Mouse (Mus musculus): ENCODE measurements around the gene Zfp992. TPM values are rescaled to one million over a fixed set of nuclear protein-coding genes. Genes with fewer than 3 reads are reported as not detected.
"Not testable (repeated sequence)": the region's sequence is repeated elsewhere in the genome, so short reads cannot be mapped to it uniquely, and the experiment has no call there.

The Zfp992 gene
- polyA plus RNA-seq, 1 experiment from 2014 or later, result 1.6 TPM

DNA sequence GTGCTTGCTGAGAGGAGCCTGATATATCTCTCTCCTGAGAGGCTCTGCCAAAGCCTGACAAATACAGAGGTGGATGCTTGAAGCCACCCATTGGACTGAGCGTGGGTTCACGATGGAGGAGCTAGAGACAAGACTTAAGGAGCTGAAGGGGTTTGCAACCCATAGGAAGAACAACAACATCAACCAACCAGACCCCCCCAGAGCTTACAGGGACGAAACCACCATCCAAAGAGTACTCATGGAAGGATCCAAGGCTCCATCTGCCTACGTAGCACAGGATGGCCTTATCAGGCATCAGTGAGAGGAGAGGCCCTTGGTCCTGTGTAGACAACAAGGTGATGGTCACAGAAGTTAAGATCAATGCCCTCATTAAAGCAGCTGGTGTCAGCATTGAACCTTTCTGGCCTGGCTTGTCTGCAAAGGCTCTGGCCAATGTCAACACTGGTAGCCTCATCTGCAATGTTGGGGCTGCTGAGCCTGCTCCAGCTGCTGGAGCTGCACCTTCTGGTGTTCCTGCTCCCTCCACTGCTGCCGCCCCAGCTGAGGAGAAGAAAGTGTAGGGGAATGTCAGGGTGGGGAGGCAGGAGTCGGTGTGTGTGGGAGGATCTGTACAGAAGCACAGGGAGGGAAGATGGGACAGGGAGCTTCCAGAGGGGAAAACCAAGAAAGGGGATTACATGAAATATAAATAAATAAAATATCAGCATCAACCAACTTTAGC lies 31.7 kb downstream of the Zfp992 start:
- not testable (repeated sequence) for H3K4me1 ChIP-seq; H3K9ac ChIP-seq (replicated peaks); H3K4me2 ChIP-seq (replicated peaks); H3K36me3 ChIP-seq; H3K4me3 ChIP-seq; H3K27ac ChIP-seq (replicated peaks); H3K27me3 ChIP-seq
- peaks cover 78% of the 10 kb centered on the region for H3K9me3 ChIP-seq
- 71% methylated on average over 6 of the region's 6 CpGs for WGBS
- ATAC-seq (replicated peaks), result 0 out of 2 replicates have a peak, but pooled peaks have one; percentile 44

- ATAC-seq (replicated peaks); H3K27me3 ChIP-seq; H3K4me2 ChIP-seq (replicated peaks); H3K36me3 ChIP-seq; H3K9ac ChIP-seq (replicated peaks); H3K4me1 ChIP-seq; H3K27ac ChIP-seq (replicated peaks); H3K4me3 ChIP-seq: not testable (repeated sequence)
- WGBS, result 87% methylated on average over 10 of the region's 10 CpGs
- H3K9me3 ChIP-seq, result peaks cover 74% of the 10 kb centered on the region
Observed at GRCm38 (mm10) chr4:146482546-146482945, 33.7 kb downstream of the Zfp992 start.

GRCm38 (mm10) chr4:146483571-146484280 lies 34.9 kb downstream of the Zfp992 start:
- H3K4me3 ChIP-seq; H3K4me1 ChIP-seq; H3K27ac ChIP-seq (replicated peaks); H3K4me2 ChIP-seq (replicated peaks); H3K9ac ChIP-seq (replicated peaks); H3K27me3 ChIP-seq; H3K36me3 ChIP-seq: not testable (repeated sequence)
- peaks cover 70% of the 10 kb centered on the region for H3K9me3 ChIP-seq
- peak; percentile 51; the same call in 1 of the 2 replicates for ATAC-seq (replicated peaks)
- WGBS, result 75% methylated on average over 13 of the region's 13 CpGs

- H3K9ac ChIP-seq (replicated peaks); H3K36me3 ChIP-seq; H3K4me3 ChIP-seq; H3K27ac ChIP-seq (replicated peaks); H3K27me3 ChIP-seq; ATAC-seq (replicated peaks); H3K4me2 ChIP-seq (replicated peaks); H3K4me1 ChIP-seq: not testable (repeated sequence)
- peaks cover 71% of the 10 kb centered on the region for H3K9me3 ChIP-seq
Observed at GRCm38 (mm10) chr4:146484676-146485075, 35.9 kb downstream of the Zfp992 start.

DNA sequence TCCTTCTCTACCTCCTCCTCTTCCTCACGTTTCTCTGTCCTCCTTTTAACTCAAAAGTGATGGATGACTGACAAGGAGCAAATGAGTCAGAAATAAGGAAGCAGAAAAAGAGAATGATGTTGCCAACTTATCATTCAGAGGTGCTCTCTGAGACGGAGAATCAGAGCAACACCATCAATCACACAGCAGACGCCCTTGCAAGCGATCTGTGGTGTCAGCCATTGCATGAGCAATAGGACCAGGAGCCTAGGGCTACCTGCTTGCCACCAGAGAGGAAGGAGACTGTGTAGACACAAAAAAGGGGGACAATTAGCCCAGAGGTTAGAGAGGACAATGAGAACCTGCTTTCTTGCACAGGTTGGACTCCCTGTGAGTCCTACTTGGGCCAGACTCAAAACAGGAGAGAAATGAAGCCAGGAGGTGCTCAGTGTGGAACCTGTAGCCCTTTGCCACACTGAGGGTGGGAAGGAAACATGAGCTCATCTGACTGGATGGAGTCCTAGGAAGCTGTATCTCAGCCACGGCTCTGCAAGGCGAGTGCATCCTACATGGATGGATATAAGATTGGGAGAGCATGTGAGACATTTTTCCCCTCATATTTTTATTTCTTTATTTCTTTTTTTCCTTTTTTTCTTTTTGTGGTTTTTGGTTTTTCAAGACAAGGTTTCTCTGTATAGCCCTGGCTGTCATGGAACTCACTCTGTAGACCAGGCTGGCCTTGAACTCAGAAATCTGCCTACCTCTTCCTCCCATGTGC lies 36.5 kb downstream of the Zfp992 start:
- not testable (repeated sequence) for H3K27ac ChIP-seq (replicated peaks); H3K4me3 ChIP-seq; ATAC-seq (replicated peaks); H3K9ac ChIP-seq (replicated peaks); H3K4me1 ChIP-seq; H3K4me2 ChIP-seq (replicated peaks); H3K36me3 ChIP-seq; H3K27me3 ChIP-seq
- H3K9me3 ChIP-seq, result peaks cover 70% of the 10 kb centered on the region
- 72% methylated on average over 6 of the region's 6 CpGs for WGBS

DNA sequence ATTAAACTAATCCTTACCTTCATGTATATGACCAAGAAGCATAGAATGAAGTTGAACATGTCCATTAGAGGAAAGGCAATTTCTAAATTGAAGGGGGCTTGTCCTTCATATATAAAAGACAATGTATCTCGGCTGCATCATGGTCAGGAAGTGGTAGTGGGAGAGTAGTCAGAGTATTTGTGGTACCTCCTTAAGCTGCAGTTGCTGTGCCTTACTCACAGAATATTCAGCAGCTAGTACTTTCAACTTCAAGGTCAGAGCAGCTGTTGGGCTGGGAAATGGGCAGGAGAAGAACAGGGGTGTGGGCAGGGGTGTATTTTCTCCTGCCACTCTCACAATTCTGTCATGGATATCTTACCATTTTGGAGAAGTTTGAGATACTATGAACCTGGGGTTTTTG lies 37.9 kb downstream of the Zfp992 start:
- WGBS, result 71% methylated on average over 1 of the region's 1 CpGs
- not testable (repeated sequence) for H3K27ac ChIP-seq (replicated peaks); H3K27me3 ChIP-seq; H3K4me2 ChIP-seq (replicated peaks); H3K4me3 ChIP-seq; H3K9ac ChIP-seq (replicated peaks); H3K36me3 ChIP-seq; H3K4me1 ChIP-seq
- ATAC-seq (replicated peaks), result 0 out of 2 replicates have a peak, but pooled peaks have one; percentile 26
- H3K9me3 ChIP-seq, result peaks cover 64% of the 10 kb centered on the region

DNA sequence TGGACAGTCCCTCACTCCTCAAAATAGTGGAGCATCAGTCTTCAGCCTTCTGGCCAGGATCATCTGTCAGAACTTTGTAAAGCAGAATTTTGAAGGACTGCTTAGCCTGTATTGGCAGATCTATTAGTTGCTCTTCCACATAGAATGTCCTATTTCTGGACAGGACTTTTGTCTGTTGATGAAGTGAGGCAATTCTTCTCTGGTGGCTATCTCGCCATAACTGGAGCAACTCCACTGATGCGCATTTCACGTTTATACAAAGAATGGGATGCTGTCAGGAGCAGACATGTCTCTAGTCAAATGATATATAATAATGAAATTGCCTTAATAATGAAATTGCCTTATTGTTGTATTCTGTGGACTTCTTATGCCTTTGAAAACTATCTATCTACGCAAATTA lies 40.4 kb downstream of the Zfp992 start:
- peaks cover 66% of the 10 kb centered on the region for H3K9me3 ChIP-seq
- H3K9ac ChIP-seq (replicated peaks); H3K27ac ChIP-seq (replicated peaks); H3K4me3 ChIP-seq; ATAC-seq (replicated peaks); H3K4me1 ChIP-seq; H3K27me3 ChIP-seq; H3K36me3 ChIP-seq; H3K4me2 ChIP-seq (replicated peaks): not testable (repeated sequence)
- WGBS, result 77% methylated on average over 4 of the region's 4 CpGs

DNA sequence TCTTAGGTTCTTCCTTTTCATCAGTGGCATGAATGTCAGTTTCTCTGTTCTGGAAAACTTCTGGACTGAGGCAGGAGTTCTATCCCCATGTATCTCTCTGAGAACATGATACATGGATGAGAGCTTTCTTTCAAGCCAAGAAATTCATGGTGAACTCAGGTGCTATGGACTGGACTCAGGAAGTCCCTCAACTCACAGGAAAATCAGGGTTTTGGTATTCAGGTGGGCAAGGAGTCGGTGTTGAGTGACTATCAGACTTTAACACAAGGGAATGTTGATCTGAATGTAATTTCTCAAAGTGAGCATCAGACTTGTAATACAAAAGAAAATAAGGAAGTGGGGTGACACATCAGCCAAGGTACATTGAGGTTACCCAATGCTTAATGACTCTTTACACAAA lies 43.2 kb downstream of the Zfp992 start:
- 82% methylated on average over 1 of the region's 1 CpGs for WGBS
- not testable (repeated sequence) for ATAC-seq (replicated peaks); H3K4me3 ChIP-seq; H3K27ac ChIP-seq (replicated peaks); H3K27me3 ChIP-seq; H3K4me2 ChIP-seq (replicated peaks); H3K4me1 ChIP-seq; H3K36me3 ChIP-seq; H3K9ac ChIP-seq (replicated peaks)
- H3K9me3 ChIP-seq, result peaks cover 65% of the 10 kb centered on the region

GRCm38 (mm10) chr4:146492439-146492838 lies 43.6 kb downstream of the Zfp992 start:
- Histone ChIP-seq H3K27me3 (no peaks in the 10 kb centered on the region), H3K4me3 (no peak overlapping the region), H3K9ac (replicated peaks) (no peak overlapping the region), H3K4me1 (no peaks in the 10 kb centered on the region), H3K27ac (replicated peaks) (no peak overlapping the region), H3K9me3 (peaks cover 65% of the 10 kb centered on the region), H3K36me3 (no peaks in the 10 kb centered on the region), H3K4me2 (replicated peaks) (no peak overlapping the region)
- ATAC-seq (replicated peaks), result no peak

DNA sequence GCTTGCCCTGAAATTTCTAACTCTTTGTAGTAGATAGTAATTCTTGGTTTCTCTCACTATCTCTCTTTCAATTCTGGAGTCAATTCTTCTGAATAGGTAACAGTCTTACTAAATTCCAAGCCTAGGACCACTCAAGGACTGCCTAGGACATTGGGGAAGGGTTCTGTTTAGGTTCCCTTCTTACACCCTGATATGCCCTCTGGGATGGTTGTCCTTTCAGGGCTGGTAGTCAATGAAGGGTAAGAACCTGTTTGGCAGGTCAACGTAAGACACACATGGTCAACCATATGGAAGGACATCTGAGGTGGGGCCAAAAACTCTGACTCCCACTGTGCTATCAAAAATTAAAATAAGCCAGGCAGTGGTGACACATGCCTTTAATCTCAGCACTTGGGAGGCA lies 44.0 kb downstream of the Zfp992 start:
- Histone ChIP-seq H3K9ac (replicated peaks) (no peak overlapping the region), H3K4me2 (replicated peaks) (no peak overlapping the region), H3K36me3 (no peaks in the 10 kb centered on the region), H3K27ac (replicated peaks) (no peak overlapping the region), H3K9me3 (peaks cover 70% of the 10 kb centered on the region), H3K27me3 (no peaks in the 10 kb centered on the region), H3K4me3 (no peak overlapping the region), H3K4me1 (no peaks in the 10 kb centered on the region)
- 51% methylated on average over 1 of the region's 1 CpGs for WGBS
- no peak for ATAC-seq (replicated peaks)

DNA sequence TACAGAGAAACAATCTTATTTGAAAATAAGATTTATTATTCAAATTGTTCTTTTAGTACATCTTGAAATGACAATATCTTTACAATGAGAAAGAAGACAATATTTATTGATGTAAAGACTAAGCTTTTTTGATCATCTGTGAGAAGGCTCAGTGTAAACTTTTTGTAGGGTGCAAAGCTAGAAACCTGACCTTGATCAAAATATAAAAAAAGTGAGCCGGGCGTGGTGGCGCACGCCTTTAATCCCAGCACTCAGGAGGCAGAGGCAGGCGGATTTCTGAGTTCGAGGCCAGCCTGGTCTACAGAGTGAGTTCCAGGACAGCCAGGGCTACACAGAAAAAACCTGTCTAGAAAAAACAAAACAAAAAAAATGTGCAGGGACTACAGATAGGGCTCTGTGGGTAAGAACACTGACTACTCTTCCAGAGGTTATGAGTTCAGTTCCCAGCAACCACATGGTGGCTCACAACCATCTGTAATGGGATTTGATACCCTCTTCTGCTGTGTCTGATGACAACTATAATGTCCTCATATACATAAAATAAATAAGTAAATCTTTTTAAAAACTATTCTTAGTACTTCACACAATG lies 44.6 kb downstream of the Zfp992 start:
- H3K9me3 ChIP-seq, result peaks cover 74% of the 10 kb centered on the region
- H3K4me3 ChIP-seq; H3K4me2 ChIP-seq (replicated peaks); H3K27ac ChIP-seq (replicated peaks); ATAC-seq (replicated peaks); H3K27me3 ChIP-seq; H3K4me1 ChIP-seq; H3K9ac ChIP-seq (replicated peaks); H3K36me3 ChIP-seq: not testable (repeated sequence)
- 88% methylated on average over 6 of the region's 6 CpGs for WGBS

DNA sequence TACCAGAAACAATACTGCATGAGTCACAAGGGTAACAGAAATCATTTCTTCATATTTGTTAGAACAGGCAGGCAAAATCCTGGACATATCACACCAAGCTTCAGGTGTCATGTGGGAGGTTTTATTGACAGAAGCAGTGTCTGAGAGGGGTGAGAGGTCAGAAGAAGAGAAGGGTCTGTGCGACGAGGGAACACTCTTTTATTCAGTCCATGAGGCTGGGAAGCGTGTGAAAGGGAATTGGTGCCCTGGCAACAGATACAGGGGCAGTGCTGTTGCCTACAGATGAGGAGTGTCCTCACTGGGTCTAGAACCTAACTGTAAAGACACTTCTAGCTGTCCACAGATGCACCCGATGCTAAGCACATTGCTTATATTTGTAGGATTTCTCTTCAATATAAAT lies 46.2 kb downstream of the Zfp992 start:
- Histone ChIP-seq H3K4me1 (no peaks in the 10 kb centered on the region), H3K4me2 (replicated peaks) (no peak overlapping the region), H3K9ac (replicated peaks) (no peak overlapping the region), H3K27me3 (no peaks in the 10 kb centered on the region), H3K9me3 (peaks cover 76% of the 10 kb centered on the region), H3K4me3 (no peak overlapping the region), H3K36me3 (no peaks in the 10 kb centered on the region), H3K27ac (replicated peaks) (no peak overlapping the region)
- ATAC-seq (replicated peaks), result no peak
- 72% methylated on average over 4 of the region's 4 CpGs for WGBS
